Mouse (Mus musculus) heart, embryonic 14.5 days (tissue): ENCODE results near the gene Cdkl3. TPM values are rescaled to one million over a fixed set of nuclear protein-coding genes. Genes with fewer than 3 reads are reported as not detected.
A peak's percentile ranks its signal among the peaks of the same experiment; 100 is the strongest.

Source experiments
- ATAC-seq: fragments of 200-750 bp; cut with Nextera tagmentation; 2 replicates; pipeline ENCODE4 v1.8.0; 2017; ENCODE audit warnings: low read depth, moderate TSS enrichment; ENCODE audit not compliant: insufficient number of reproducible peaks, insufficient read depth, low FRiP score
- H3K27ac ChIP-seq, 2 experiments: fragments of 200-500 bp in 1 of 2; fragments of 300-500 bp in 1 of 2; sonication (generic) in 1 of 2; replicated peaks in 1 of 2; 2 replicates each; pipeline ENCODE4 v1.5.1; 2012 to 2014; ENCODE audit warnings: low read depth in 2 of 2, low read length in 2 of 2, control low read depth in 1 of 2, mild to moderate bottlenecking in 1 of 2, mixed read lengths in 1 of 2; ENCODE audit not compliant: control insufficient read depth in 1 of 2, insufficient read depth in 1 of 2
- H3K27me3 ChIP-seq: fragments of 300-500 bp; sonication (generic); 2 replicates; pipeline ENCODE4 v1.6.1; 2014; ENCODE audit warnings: mild to moderate bottlenecking, low read length, control low read depth; ENCODE audit not compliant: control insufficient read depth, insufficient read depth
- H3K36me3 ChIP-seq: fragments of 300-500 bp; sonication (generic); 2 replicates; pipeline ENCODE4 v1.6.1; 2014; ENCODE audit warnings: mild to moderate bottlenecking, control low read depth, low read length, mixed read lengths; ENCODE audit not compliant: control insufficient read depth, insufficient read depth
- H3K4me1 ChIP-seq, 2 experiments: fragments of 200-500 bp in 1 of 2; fragments of 300-500 bp in 1 of 2; sonication (generic) in 1 of 2; 2 replicates each; pipeline ENCODE4 v1.6.1; 2012 to 2014; ENCODE audit warnings: low read length in 2 of 2, control low read depth in 1 of 2, mixed read lengths in 1 of 2; ENCODE audit not compliant: control insufficient read depth in 2 of 2, insufficient read depth in 2 of 2
- H3K4me2 ChIP-seq: fragments of 300-500 bp; sonication (generic); 2 replicates; pipeline ENCODE4 v1.6.1; 2014; ENCODE audit warnings: mild to moderate bottlenecking, low read length
- H3K4me3 ChIP-seq, 2 experiments: fragments of 200-500 bp in 1 of 2; fragments of 300-500 bp in 1 of 2; sonication (generic) in 1 of 2; 2 replicates each; pipeline ENCODE4 v1.5.1; 2012 to 2014; ENCODE audit warnings: low read length in 2 of 2, mild to moderate bottlenecking in 2 of 2, control low read depth in 1 of 2, low read depth in 1 of 2, moderate library complexity in 1 of 2; ENCODE audit not compliant: control insufficient read depth in 1 of 2, insufficient read depth in 1 of 2
- H3K9ac ChIP-seq: fragments of 300-500 bp; sonication (generic); 2 replicates; pipeline ENCODE4 v1.6.1; 2014; ENCODE audit warnings: mild to moderate bottlenecking, low read length
- H3K9me3 ChIP-seq: fragments of 300-500 bp; sonication (generic); 2 replicates; pipeline ENCODE4 v1.6.1; 2016; ENCODE audit warnings: low read length, control low read depth; ENCODE audit not compliant: control insufficient read depth
- WGBS: fragments of 180-500 bp; shearing (Covaris S2); extraction: QIAGEN DNeasy Blood & Tissue Kit; methylation state at CpG from one replicate; pipeline ENCODE4 v1.1.7; 2014; 5-methylcytosine and 5-hydroxymethylcytosine counted together
- polyA plus RNA-seq: library from polyadenylated mRNA; unstranded; fragments of >200 nt; fragmentation: Nextera tagmentation; extraction: Ambion mirVana; gene quantifications from 2 replicates; pipeline ENCODE4 v1.2.1, GENCODE M21; 2014

The Cdkl3 gene
- polyA plus RNA-seq, 1 experiment from 2014 or later = 9.1 TPM

DNA sequence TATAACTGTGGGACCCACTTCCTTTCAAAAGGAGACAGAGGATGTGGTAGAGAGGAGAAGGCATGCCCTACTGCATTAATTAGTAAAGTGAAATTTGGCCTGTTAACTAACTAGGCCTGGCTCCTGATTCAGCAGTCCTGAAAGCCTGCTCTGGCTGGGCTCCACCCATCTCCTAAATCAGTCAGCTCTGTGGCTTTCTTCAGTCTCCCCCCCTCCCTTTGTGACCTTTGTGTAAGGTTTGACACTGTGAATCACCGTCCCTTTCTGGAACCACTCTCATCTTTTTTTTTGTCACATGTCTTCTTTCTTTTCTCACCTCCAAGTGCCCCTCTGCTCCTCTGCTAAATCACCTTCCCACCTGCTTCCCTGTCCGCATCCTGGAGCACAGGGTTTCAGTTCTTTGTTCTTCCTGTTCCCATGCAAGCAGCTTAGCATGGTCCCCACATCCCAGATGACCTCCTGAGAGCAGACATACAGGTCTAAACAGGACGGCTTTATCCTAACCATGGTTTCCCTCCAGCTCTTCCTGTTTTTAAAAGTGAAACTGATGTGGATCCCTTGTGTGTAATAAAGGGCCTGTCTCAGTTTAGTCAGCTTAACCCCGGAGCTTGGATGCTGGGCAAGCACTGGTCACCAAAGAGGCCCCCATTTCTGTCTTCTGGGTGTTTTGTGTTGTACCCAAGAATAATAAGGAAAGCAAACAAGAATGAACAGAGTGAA lies 42.6 kb downstream of the Cdkl3 start:
- H3K27me3 ChIP-seq = no peaks in the 10 kb centered on the region
- no peak overlapping the region for H3K4me3 ChIP-seq
- ATAC-seq = no peak
- no peak overlapping the region for H3K27ac ChIP-seq
- no peak overlapping the region for H3K9ac ChIP-seq
- 55% methylated on average over 4 of the region's 4 CpGs for WGBS
- no peaks in the 10 kb centered on the region for H3K9me3 ChIP-seq
- no peak overlapping the region for H3K4me2 ChIP-seq
- no peaks in the 10 kb centered on the region for H3K36me3 ChIP-seq
- no peaks in the 10 kb centered on the region for H3K4me1 ChIP-seq

DNA sequence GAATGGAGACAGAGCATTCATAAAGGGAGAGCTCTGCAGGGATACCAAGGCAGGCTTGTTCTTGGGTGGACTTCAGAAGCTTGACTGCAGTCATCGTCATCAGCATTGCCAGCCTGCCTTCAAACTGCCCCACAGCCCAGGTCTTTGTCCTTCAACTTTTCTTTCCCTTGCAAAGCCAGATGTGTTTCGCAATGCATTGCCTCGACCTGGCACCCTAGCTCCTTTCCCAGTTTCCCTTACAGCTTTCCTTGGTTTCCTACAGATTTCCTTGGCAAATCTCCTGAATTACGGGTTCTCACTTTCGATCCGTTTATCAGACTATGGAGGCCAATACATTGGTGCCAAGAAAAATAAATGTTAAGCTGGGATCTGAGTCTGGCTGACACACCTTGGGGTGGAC lies 49.4 kb downstream of the Cdkl3 start:
- Histone ChIP-seq H3K9me3 (no peaks in the 10 kb centered on the region), H3K4me2 (no peak overlapping the region), H3K36me3 (no peaks in the 10 kb centered on the region), H3K9ac (no peak overlapping the region), H3K27me3 (no peaks in the 10 kb centered on the region), H3K4me1 (peaks cover 11 to 12% of the 10 kb centered on the region in 2 experiments; a peak in 3 of 4 replicates), H3K27ac (0 out of 4 replicates have a peak overlapping the region, but pooled peaks have one; percentile 2 to 4), H3K4me3 (no peak overlapping the region)
- 66% methylated on average over 6 of the region's 6 CpGs for WGBS
- ATAC-seq = no peak

DNA sequence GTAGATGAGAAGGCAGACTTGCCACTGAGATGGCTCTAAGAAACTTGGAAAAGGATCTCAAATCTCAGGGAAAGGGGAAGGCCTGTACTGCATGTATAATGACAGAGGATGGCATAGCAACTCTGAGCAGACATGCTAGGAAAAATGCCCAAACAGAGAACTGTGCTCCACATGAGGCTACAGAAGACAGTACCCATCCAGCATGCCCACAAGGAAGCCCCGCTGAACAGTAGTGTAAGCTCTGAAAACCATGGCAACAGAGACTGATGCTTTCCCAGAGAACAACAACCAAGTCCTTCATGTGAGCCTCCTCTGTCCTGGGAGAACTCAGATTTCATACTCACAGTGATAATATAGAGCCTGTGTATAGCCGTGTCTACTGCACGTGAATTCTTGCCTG lies 50.7 kb downstream of the Cdkl3 start:
- Histone ChIP-seq H3K9ac (no peak overlapping the region), H3K9me3 (no peaks in the 10 kb centered on the region), H3K4me2 (no peak overlapping the region), H3K4me1 (peaks cover 11 to 12% of the 10 kb centered on the region in 2 experiments; a peak in 3 of 4 replicates), H3K36me3 (no peaks in the 10 kb centered on the region), H3K27ac (no peak overlapping the region), H3K4me3 (no peak overlapping the region), H3K27me3 (no peaks in the 10 kb centered on the region)
- ATAC-seq = no peak
- WGBS = 71% methylated on average over 3 of the region's 3 CpGs

DNA sequence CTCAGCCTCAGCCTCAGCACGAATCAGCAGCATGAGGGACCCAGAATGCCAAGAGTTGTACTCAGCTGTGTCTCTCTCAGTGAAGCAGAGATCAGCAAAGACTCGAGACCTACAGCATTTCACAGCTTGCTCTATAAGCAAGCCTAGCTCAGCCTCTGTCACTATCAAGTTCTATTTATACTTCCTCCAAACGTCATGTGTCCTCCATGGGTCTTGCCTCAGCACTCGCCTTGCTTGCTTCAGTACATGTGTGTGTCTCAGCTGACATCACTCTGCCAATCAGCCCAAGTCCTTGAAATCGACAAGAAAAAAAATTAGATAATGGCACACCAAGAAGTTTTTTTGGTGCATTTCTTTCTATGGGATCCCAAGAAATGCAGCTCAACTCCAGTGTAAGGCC lies 52.2 kb downstream of the Cdkl3 start:
- no peaks in the 10 kb centered on the region for H3K36me3 ChIP-seq
- peak overlapping the region; percentile 63 to 74 for H3K27ac ChIP-seq
- H3K9me3 ChIP-seq = 0 out of 2 replicates have a peak, but pooled peaks cover 4% of the 10 kb centered on the region
- 32% methylated on average over 5 of the region's 5 CpGs for WGBS
- H3K27me3 ChIP-seq = no peaks in the 10 kb centered on the region
- no peak overlapping the region for H3K9ac ChIP-seq
- peaks cover 11 to 12% of the 10 kb centered on the region in 2 experiments; a peak in 3 of 4 replicates for H3K4me1 ChIP-seq
- 0 out of 2 replicates have a peak, but pooled peaks have one; percentile 31 for ATAC-seq
- H3K4me2 ChIP-seq = peak overlapping the region; percentile 27
- H3K4me3 ChIP-seq = no peak overlapping the region

DNA sequence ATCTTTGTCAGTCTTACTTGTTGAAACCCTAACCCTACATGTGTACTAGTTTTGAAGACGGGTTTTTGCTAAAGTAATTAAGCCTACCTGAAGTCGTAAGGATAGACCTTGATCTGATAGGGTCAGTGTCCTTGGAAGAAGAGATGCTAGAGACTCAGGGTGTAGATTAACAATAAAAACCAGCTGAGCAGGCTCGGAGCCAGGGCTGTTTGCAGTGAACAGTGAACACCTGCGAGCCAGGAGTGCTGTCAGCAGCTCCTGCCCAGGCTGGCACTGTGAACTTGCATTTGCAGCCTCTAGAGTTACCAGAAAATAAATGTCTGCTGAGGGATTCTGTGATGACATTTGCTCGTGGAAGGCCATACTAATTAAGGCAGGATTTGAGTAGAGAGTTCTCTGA lies 55.0 kb downstream of the Cdkl3 start:
- Histone ChIP-seq H3K9me3 (0 out of 2 replicates have a peak, but pooled peaks cover 4% of the 10 kb centered on the region), H3K36me3 (no peaks in the 10 kb centered on the region), H3K4me2 (no peak overlapping the region), H3K27me3 (no peaks in the 10 kb centered on the region), H3K27ac (no peak overlapping the region), H3K4me3 (no peak overlapping the region), H3K4me1 (peaks cover 3 to 5% of the 10 kb centered on the region in 2 experiments; a peak in 2 of 4 replicates), H3K9ac (no peak overlapping the region)
- ATAC-seq = no peak
- 64% methylated on average over 5 of the region's 5 CpGs for WGBS

DNA sequence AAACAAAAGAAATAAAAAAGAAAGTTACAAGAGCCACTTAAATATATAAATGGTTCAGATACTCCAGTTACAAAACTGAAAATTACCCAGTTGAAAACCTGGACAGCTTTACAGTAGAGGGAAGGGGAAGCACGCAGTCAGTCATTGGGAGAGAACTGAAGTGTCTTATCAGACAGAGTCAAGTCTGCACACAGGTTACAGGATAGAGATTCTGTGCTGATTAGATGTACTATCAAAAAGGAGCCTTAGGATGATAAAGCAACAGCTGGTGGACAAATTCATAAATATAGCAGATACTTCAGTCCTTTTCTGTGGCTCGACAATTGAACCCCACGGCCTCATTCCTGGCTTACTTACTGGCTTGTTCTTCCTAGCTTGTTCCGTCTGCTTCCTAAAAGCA lies 56.3 kb downstream of the Cdkl3 start:
- 89% methylated on average over 4 of the region's 4 CpGs for WGBS
- H3K27me3 ChIP-seq = no peaks in the 10 kb centered on the region

DNA sequence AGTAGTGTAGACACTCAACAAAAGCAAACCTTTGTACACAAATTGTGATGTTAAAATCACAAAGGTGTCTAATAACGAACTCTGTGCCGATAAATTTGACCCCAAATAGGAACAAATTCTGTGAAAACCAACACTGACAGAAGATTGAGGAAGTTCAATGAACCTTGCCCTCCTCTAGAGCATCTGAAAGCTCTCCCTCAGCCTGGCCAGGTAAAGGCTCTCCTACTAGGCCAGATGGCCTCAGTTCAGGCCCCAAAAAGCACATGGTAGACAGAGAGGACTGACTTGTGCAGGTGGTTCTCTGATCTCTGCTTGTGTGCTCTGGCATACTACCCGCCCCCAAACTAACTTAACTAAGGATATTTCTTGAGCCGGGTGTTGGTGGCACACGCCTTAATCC lies 58.4 kb downstream of the Cdkl3 start:
- ATAC-seq = no peak
- 95% methylated on average over 5 of the region's 5 CpGs for WGBS
- no peak overlapping the region for H3K4me2 ChIP-seq
- H3K9ac ChIP-seq = no peak overlapping the region
- H3K4me1 ChIP-seq = peaks cover 0 to 3% of the 10 kb centered on the region in 2 experiments; a peak in 1 of 4 replicates
- no peaks in the 10 kb centered on the region for H3K36me3 ChIP-seq
- no peak overlapping the region for H3K27ac ChIP-seq
- H3K27me3 ChIP-seq = no peaks in the 10 kb centered on the region
- 0 out of 2 replicates have a peak, but pooled peaks cover 4% of the 10 kb centered on the region for H3K9me3 ChIP-seq
- no peak overlapping the region for H3K4me3 ChIP-seq

More for the DNA sequence above, 56.3 kb downstream of the Cdkl3 start:
- no peak overlapping the region for H3K4me2 ChIP-seq
- no peak overlapping the region for H3K27ac ChIP-seq
- ATAC-seq = no peak
- no peak overlapping the region for H3K4me3 ChIP-seq
- 0 out of 2 replicates have a peak, but pooled peaks cover 4% of the 10 kb centered on the region for H3K9me3 ChIP-seq
- no peak overlapping the region for H3K9ac ChIP-seq
- no peaks in the 10 kb centered on the region for H3K36me3 ChIP-seq
- H3K4me1 ChIP-seq = peaks cover 3 to 4% of the 10 kb centered on the region in 2 experiments; a peak in 2 of 4 replicates
